Mouse (Mus musculus) midbrain, embryonic 11.5 days (tissue): ENCODE data around the gene Bspry. TPM values are rescaled to one million over a fixed set of nuclear protein-coding genes. Genes with fewer than 3 reads are reported as not detected.
"Not testable (repeated sequence)": the region's sequence is repeated elsewhere in the genome, so short reads cannot be mapped to it uniquely, and the experiment has no call there.

Experiments
- ATAC-seq: fragments of 200-750 bp; cut with Nextera tagmentation; 2 replicates; pipeline ENCODE4 v1.8.0; 2017; ENCODE audit warnings: moderate TSS enrichment, moderate library complexity; ENCODE audit not compliant: low FRiP score
- DNase-seq: peaks from one replicate; pipeline ENCODE4 v3.0.0; 2015; ENCODE audit warnings: low spot score; ENCODE audit errors: missing footprints
- H3K27ac ChIP-seq: fragments of 300-500 bp; sonication (generic); 2 replicates; pipeline ENCODE4 v1.5.1; 2014; ENCODE audit warnings: low read depth, low read length
- H3K27me3 ChIP-seq: fragments of 300-500 bp; sonication (generic); 2 replicates; pipeline ENCODE4 v1.6.1; 2014; ENCODE audit warnings: mild to moderate bottlenecking, low read length, moderate library complexity, mixed read lengths; ENCODE audit not compliant: control insufficient read depth, insufficient read depth
- H3K36me3 ChIP-seq: fragments of 300-500 bp; sonication (generic); 2 replicates; pipeline ENCODE4 v1.6.1; 2014; ENCODE audit warnings: mild to moderate bottlenecking, low read length, moderate library complexity, mixed read lengths; ENCODE audit not compliant: control insufficient read depth, insufficient read depth
- H3K4me1 ChIP-seq: fragments of 300-500 bp; sonication (generic); 2 replicates; pipeline ENCODE4 v1.6.1; 2014; ENCODE audit warnings: low read length; ENCODE audit not compliant: control insufficient read depth, insufficient read depth
- H3K4me2 ChIP-seq: fragments of 300-500 bp; sonication (generic); 2 replicates; pipeline ENCODE4 v1.6.1; 2014; ENCODE audit warnings: mild to moderate bottlenecking, moderate library complexity
- H3K4me3 ChIP-seq: fragments of 300-500 bp; sonication (generic); 2 replicates; pipeline ENCODE4 v1.5.1; 2014; ENCODE audit warnings: low read depth, low read length
- H3K9ac ChIP-seq: fragments of 300-500 bp; sonication (generic); 2 replicates; pipeline ENCODE4 v1.6.1; 2014; ENCODE audit warnings: low read length
- H3K9me3 ChIP-seq: fragments of 300-500 bp; sonication (generic); 2 replicates; pipeline ENCODE4 v1.6.1; 2016; ENCODE audit warnings: low read length; ENCODE audit not compliant: control insufficient read depth
- WGBS: fragments of 180-500 bp; shearing (Covaris S2); extraction: QIAGEN DNeasy Blood & Tissue Kit; methylation state at CpG from one replicate; pipeline ENCODE4 v1.1.7; 2014; 5-methylcytosine and 5-hydroxymethylcytosine counted together
- polyA plus RNA-seq: library from polyadenylated mRNA; unstranded; fragments of >200 nt; fragmentation: Nextera tagmentation; extraction: Ambion mirVana; gene quantifications from 2 replicates; pipeline ENCODE4 v1.2.1, GENCODE M21; 2014

Bspry gene
- polyA plus RNA-seq, 1 experiment from 2014 or later = 0.46 TPM

- Histone ChIP-seq H3K4me2 (no peak overlapping the region), H3K9me3 (no peaks in the 10 kb centered on the region), H3K9ac (no peak overlapping the region), H3K4me1 (peaks cover 3% of the 10 kb centered on the region; the same call in 1 of the 2 replicates), H3K27me3 (peaks cover 11% of the 10 kb centered on the region), H3K4me3 (no peak overlapping the region), H3K27ac (no peak overlapping the region), H3K36me3 (no peaks in the 10 kb centered on the region)
- DNase-seq = no peak
- ATAC-seq = no peak
- 92% methylated on average over 6 of the region's 6 CpGs for WGBS
Measured at GRCm38 (mm10) chr4:62475793-62476192, 4.1 kb upstream of the Bspry start.

- Histone ChIP-seq H3K27me3 (peaks cover 11% of the 10 kb centered on the region), H3K4me3 (no peak overlapping the region), H3K27ac (no peak overlapping the region), H3K4me2 (no peak overlapping the region), H3K36me3 (no peaks in the 10 kb centered on the region), H3K4me1 (0 out of 2 replicates have a peak, but pooled peaks cover 3% of the 10 kb centered on the region), H3K9me3 (no peaks in the 10 kb centered on the region), H3K9ac (no peak overlapping the region)
- DNase-seq (no peak), ATAC-seq (no peak)
- 84% methylated on average over 6 of the region's 6 CpGs for WGBS
Measured at GRCm38 (mm10) chr4:62477542-62478244, 2.2 kb upstream of the Bspry start.

GRCm38 (mm10) chr4:62479593-62479936 lies 288 bp upstream of the Bspry start:
- DNase-seq, H3K4me1 ChIP-seq, H3K9me3 ChIP-seq, H3K9ac ChIP-seq, ATAC-seq, H3K27ac ChIP-seq, H3K36me3 ChIP-seq: not testable (repeated sequence)
- whole genome bisulfite sequencing = 14% methylated on average over 11 of the region's 11 CpGs
- peak overlapping the region; percentile 62 for H3K4me2 ChIP-seq
- H3K27me3 ChIP-seq = peaks cover 11% of the 10 kb centered on the region
- peak overlapping the region; percentile 37 for H3K4me3 ChIP-seq

- Histone ChIP-seq H3K4me3 (no peak overlapping the region), H3K4me2 (no peak overlapping the region), H3K9ac (no peak overlapping the region), H3K9me3 (no peaks in the 10 kb centered on the region), H3K27me3 (peaks cover 11% of the 10 kb centered on the region), H3K27ac (no peak overlapping the region), H3K4me1 (0 out of 2 replicates have a peak, but pooled peaks cover 3% of the 10 kb centered on the region), H3K36me3 (no peaks in the 10 kb centered on the region)
- ATAC-seq = peak; percentile 18; the same call in 1 of the 2 replicates
- WGBS = 55% methylated on average over 10 of the region's 10 CpGs
- no peak for DNase-seq
Measured at GRCm38 (mm10) chr4:62480709-62481605, 1.1 kb downstream of the Bspry start.

- H3K4me1 ChIP-seq = 0 out of 2 replicates have a peak, but pooled peaks cover 1% of the 10 kb centered on the region
- H3K4me3 ChIP-seq = no peak overlapping the region
- peaks cover 9% of the 10 kb centered on the region for H3K27me3 ChIP-seq
- no peaks in the 10 kb centered on the region for H3K9me3 ChIP-seq
- H3K9ac ChIP-seq = no peak overlapping the region
- H3K4me2 ChIP-seq = no peak overlapping the region
- H3K27ac ChIP-seq = no peak overlapping the region
- WGBS = 83% methylated on average over 3 of the region's 3 CpGs
- no peak for DNase-seq
- no peaks in the 10 kb centered on the region for H3K36me3 ChIP-seq
- ATAC-seq = no peak
Measured at GRCm38 (mm10) chr4:62484928-62485327, 5.1 kb downstream of the Bspry start.

- H3K27ac ChIP-seq = no peak overlapping the region
- 87% methylated on average over 8 of the region's 8 CpGs for WGBS
- H3K9me3 ChIP-seq = no peaks in the 10 kb centered on the region
- no peak overlapping the region for H3K4me2 ChIP-seq
- no peaks in the 10 kb centered on the region for H3K4me1 ChIP-seq
- no peak for ATAC-seq
- H3K36me3 ChIP-seq = no peaks in the 10 kb centered on the region
- no peak for DNase-seq
- peaks cover 2% of the 10 kb centered on the region; the same call in 1 of the 2 replicates for H3K27me3 ChIP-seq
- no peak overlapping the region for H3K9ac ChIP-seq
- H3K4me3 ChIP-seq = no peak overlapping the region
Measured at GRCm38 (mm10) chr4:62485450-62486161, 5.8 kb downstream of the Bspry start.

- Histone ChIP-seq H3K9ac (no peak overlapping the region), H3K4me2 (no peak overlapping the region), H3K4me1 (no peaks in the 10 kb centered on the region), H3K36me3 (no peaks in the 10 kb centered on the region), H3K9me3 (no peaks in the 10 kb centered on the region), H3K27me3 (no peaks in the 10 kb centered on the region), H3K27ac (no peak overlapping the region), H3K4me3 (no peak overlapping the region)
- DNase-seq (no peak), ATAC-seq (no peak; the same call in 1 of the 2 replicates)
- 89% methylated on average over 15 of the region's 15 CpGs for WGBS
Measured at GRCm38 (mm10) chr4:62486162-62486696, 6.4 kb downstream of the Bspry start.

- no peak for DNase-seq
- no peak for ATAC-seq
- Histone ChIP-seq H3K36me3 (no peaks in the 10 kb centered on the region), H3K27ac (no peak overlapping the region), H3K27me3 (no peaks in the 10 kb centered on the region), H3K9me3 (no peaks in the 10 kb centered on the region), H3K4me2 (no peak overlapping the region), H3K9ac (no peak overlapping the region), H3K4me3 (no peak overlapping the region), H3K4me1 (no peaks in the 10 kb centered on the region)
- 93% methylated on average over 5 of the region's 5 CpGs for WGBS
Measured at GRCm38 (mm10) chr4:62487172-62487571, 7.3 kb downstream of the Bspry start.
